Mouse (Mus musculus) forebrain, postnatal 0 days (tissue): ENCODE data around the gene Gm20594. TPM values are rescaled to one million over a fixed set of nuclear protein-coding genes. Genes with fewer than 3 reads are reported as not detected.

ENCODE experiments used
- ATAC-seq: fragments of 200-750 bp; cut with Nextera tagmentation; 2 replicates; pipeline ENCODE4 v1.8.0; 2017; ENCODE audit warnings: mild to moderate bottlenecking, moderate library complexity
- DNase-seq: peaks from one replicate; pipeline ENCODE4 v3.0.0-alpha.2; 2015
- H3K27ac ChIP-seq: fragments of 300-500 bp; sonication (generic); 2 replicates; pipeline ENCODE4 v1.5.1; 2014; ENCODE audit warnings: low read depth, mild to moderate bottlenecking, antibody characterized with exemption, low read length, moderate library complexity, mixed read lengths
- H3K27me3 ChIP-seq: fragments of 300-500 bp; sonication (generic); 2 replicates; pipeline ENCODE4 v1.6.1; 2014; ENCODE audit warnings: mild to moderate bottlenecking, low read length, mixed read lengths; ENCODE audit not compliant: insufficient read depth
- H3K36me3 ChIP-seq: fragments of 300-500 bp; sonication (generic); 2 replicates; pipeline ENCODE4 v1.6.1; 2014; ENCODE audit warnings: mild to moderate bottlenecking, moderate library complexity; ENCODE audit not compliant: insufficient read depth
- H3K4me1 ChIP-seq: fragments of 300-500 bp; sonication (generic); 2 replicates; pipeline ENCODE4 v1.6.1; 2014; ENCODE audit warnings: antibody characterized with exemption; ENCODE audit not compliant: insufficient read depth
- H3K4me2 ChIP-seq: fragments of 300-500 bp; sonication (generic); 2 replicates; pipeline ENCODE4 v1.6.1; 2014; ENCODE audit warnings: low read depth, mild to moderate bottlenecking, moderate library complexity
- H3K4me3 ChIP-seq: fragments of 300-500 bp; sonication (generic); 2 replicates; pipeline ENCODE4 v1.5.1; 2014; ENCODE audit warnings: low read depth, low read length, mixed read lengths
- H3K9ac ChIP-seq: fragments of 300-500 bp; sonication (generic); 2 replicates; pipeline ENCODE4 v1.6.1; 2014; ENCODE audit warnings: mild to moderate bottlenecking
- H3K9me3 ChIP-seq: fragments of 300-500 bp; sonication (generic); 2 replicates; pipeline ENCODE4 v1.6.1; 2016; ENCODE audit warnings: low read length
- CTCF ChIP-seq: sonication (generic); IDR thresholded peaks from 2 replicates; pipeline ENCODE4 v1.5.1; 2016; ENCODE audit warnings: antibody characterized with exemption, control low read depth, low read depth
- WGBS: fragments of 180-500 bp; shearing (Covaris S2); extraction: QIAGEN DNeasy Blood & Tissue Kit; methylation state at CpG from one replicate; pipeline ENCODE4 v1.1.7; 2014; 5-methylcytosine and 5-hydroxymethylcytosine counted together
- polyA plus RNA-seq: library from polyadenylated mRNA; unstranded; fragments of >200 nt; fragmentation: Nextera tagmentation; extraction: Ambion mirVana; gene quantifications from 2 replicates; pipeline ENCODE4 v1.2.1, GENCODE M21; 2015
- total RNA-seq: library from RNA; depleted of rRNA; stranded (reverse); fragments of >200 nt; gene quantifications from 2 replicates; pipeline ENCODE4 v1.2.3, GENCODE M21; 2014; rRNA removed

The Gm20594 gene
- total RNA-seq: not detected in 2 replicates
- not detected in 2 replicates for polyA plus RNA-seq

DNA sequence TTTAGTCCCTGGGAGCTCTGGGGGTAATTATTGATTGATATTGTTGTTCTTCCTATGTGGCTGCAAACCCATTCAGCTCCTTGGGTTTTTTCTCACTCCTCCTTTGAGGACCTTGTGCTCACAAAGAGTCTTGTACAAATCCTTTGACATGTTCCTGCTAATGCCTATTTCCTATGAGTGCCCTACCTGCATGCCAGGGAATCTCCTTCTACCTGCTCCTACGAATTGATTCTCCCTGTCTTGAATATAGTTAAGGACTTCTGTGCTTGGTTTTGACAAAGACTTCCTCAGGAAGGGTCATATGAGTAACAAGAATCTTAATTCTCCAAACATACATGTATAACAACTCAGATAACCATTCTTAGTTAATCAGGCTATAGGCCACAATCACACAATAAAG, at the start of gene Gm20594:
Gene Gm20594 (plus strand): TSS at position 301 of the 400 bp plus-strand sequence.
- H3K4me2 ChIP-seq: no peak within 1 kb of the TSS
- no peaks in the 10 kb centered on the region for H3K9me3 ChIP-seq
- H3K4me3 ChIP-seq: no peak within 1 kb of the TSS
- no peak for DNase-seq
- no peaks in the 10 kb centered on the region for H3K4me1 ChIP-seq
- no peak for TF ChIP-seq CTCF
- 68% methylated on average over 1 of the region's 1 CpGs for WGBS
- no peaks in the 10 kb centered on the region for H3K27me3 ChIP-seq
- H3K9ac ChIP-seq: no peak within 1 kb of the TSS
- H3K36me3 ChIP-seq: no peaks in the 10 kb centered on the region
- no peak for ATAC-seq
- H3K27ac ChIP-seq: no peak within 1 kb of the TSS

DNA sequence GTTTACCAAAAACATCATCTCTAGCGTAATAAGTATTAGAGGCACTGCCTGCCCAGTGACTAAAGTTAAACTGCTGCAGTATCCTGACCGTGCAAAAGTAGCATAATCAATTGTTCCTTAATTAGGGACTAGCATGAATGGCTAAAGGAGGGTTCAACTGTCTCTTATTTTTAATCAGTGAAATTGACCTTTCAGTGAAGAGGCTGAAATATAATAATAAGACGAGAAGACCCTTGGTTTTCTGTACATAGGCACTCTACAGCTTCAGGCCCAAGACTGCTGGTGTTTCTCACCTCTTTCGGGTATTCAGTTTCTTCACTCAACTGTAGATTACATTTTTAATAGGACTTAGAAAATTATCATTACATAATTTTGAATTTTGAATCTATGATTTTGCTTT, 398 bp downstream of the Gm20594 start:
- ATAC-seq (no peak), DNase-seq (no peak)
- Histone ChIP-seq H3K27ac (no peak overlapping the region), H3K9ac (no peak overlapping the region), H3K4me3 (no peak overlapping the region), H3K4me2 (no peak overlapping the region), H3K4me1 (no peaks in the 10 kb centered on the region), H3K9me3 (no peaks in the 10 kb centered on the region), H3K27me3 (no peaks in the 10 kb centered on the region), H3K36me3 (no peaks in the 10 kb centered on the region)
- TF ChIP-seq CTCF: no peak
- 87% methylated on average over 4 of the region's 4 CpGs for WGBS

DNA sequence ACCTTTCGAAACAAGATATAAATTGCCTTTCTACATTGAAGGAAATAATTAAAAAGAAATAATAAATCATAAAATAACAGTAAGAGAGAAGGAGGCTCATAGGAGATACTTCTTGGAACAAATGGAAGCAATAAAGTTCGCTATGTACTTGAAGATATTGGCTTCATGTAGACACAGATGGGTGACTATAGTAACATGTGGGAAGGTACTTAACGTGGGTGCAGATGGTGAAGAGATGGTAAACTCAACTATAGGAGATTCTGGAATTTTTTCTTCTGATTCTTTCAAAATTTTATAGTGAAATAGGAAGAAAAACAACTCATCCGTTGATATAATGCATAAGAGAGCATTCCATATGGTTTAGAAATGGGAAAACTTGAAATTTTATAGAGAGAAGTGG, 16.1 kb downstream of the Gm20594 start:
- H3K4me2 ChIP-seq: no peak overlapping the region
- H3K4me3 ChIP-seq: no peak overlapping the region
- H3K27ac ChIP-seq: no peak overlapping the region
- ATAC-seq: no peak
- no peak for TF ChIP-seq CTCF
- no peak for DNase-seq
- WGBS: 84% methylated on average over 4 of the region's 4 CpGs
- H3K4me1 ChIP-seq: no peaks in the 10 kb centered on the region
- H3K36me3 ChIP-seq: no peaks in the 10 kb centered on the region
- no peak overlapping the region for H3K9ac ChIP-seq
- no peaks in the 10 kb centered on the region for H3K9me3 ChIP-seq
- no peaks in the 10 kb centered on the region for H3K27me3 ChIP-seq

- Histone ChIP-seq H3K9ac (no peak overlapping the region), H3K4me2 (no peak overlapping the region), H3K27ac (no peak overlapping the region), H3K4me3 (no peak overlapping the region), H3K27me3 (no peaks in the 10 kb centered on the region), H3K9me3 (no peaks in the 10 kb centered on the region), H3K4me1 (no peaks in the 10 kb centered on the region), H3K36me3 (no peaks in the 10 kb centered on the region)
- ATAC-seq (no peak), DNase-seq (no peak)
- WGBS: 72% methylated on average over 1 of the region's 1 CpGs
- no peak for TF ChIP-seq CTCF
Measured at GRCm38 (mm10) chr6:79846829-79847228, 29.1 kb downstream of the Gm20594 start.

Other genes with a start within 250 kb of the Gm20594 start
- 26.7 and 31.9 TPM in 2 replicates for gene Lrrtm4, start 201.0 kb downstream of the Gm20594 start, total RNA-seq
- gene Lrrtm4, start 201.0 kb downstream of the Gm20594 start, polyA plus RNA-seq: 10.9 and 14.5 TPM in 2 replicates